Mouse (Mus musculus) forebrain, embryonic 13.5 days (tissue): ENCODE data around the gene Jup. TPM values are rescaled to one million over a fixed set of nuclear protein-coding genes. Genes with fewer than 3 reads are reported as not detected.
"Not testable (repeated sequence)": the region's sequence is repeated elsewhere in the genome, so short reads cannot be mapped to it uniquely, and the experiment has no call there.

ENCODE experiments used
- ATAC-seq: fragments of 200-750 bp; cut with Nextera tagmentation; 2 replicates; pipeline ENCODE4 v1.8.0; 2017
- H3K27ac ChIP-seq: fragments of 300-500 bp; sonication (generic); 2 replicates; pipeline ENCODE4 v1.5.1; 2015; ENCODE audit warnings: inconsistent platforms, mild to moderate bottlenecking, moderate library complexity
- H3K27me3 ChIP-seq: fragments of 300-500 bp; sonication (generic); 2 replicates; pipeline ENCODE4 v1.6.1; 2015; ENCODE audit warnings: mild to moderate bottlenecking, inconsistent platforms
- H3K36me3 ChIP-seq: fragments of 300-500 bp; sonication (generic); 2 replicates; pipeline ENCODE4 v1.6.1; 2015; ENCODE audit warnings: mild to moderate bottlenecking, inconsistent platforms; ENCODE audit not compliant: poor library complexity, severe bottlenecking
- H3K4me1 ChIP-seq: fragments of 300-500 bp; sonication (generic); 2 replicates; pipeline ENCODE4 v1.6.1; 2015; ENCODE audit warnings: inconsistent platforms
- H3K4me2 ChIP-seq: fragments of 300-500 bp; sonication (generic); 2 replicates; pipeline ENCODE4 v1.6.1; 2015; ENCODE audit warnings: inconsistent platforms, mild to moderate bottlenecking, moderate library complexity
- H3K4me3 ChIP-seq: fragments of 300-500 bp; sonication (generic); 2 replicates; pipeline ENCODE4 v1.5.1; 2015; ENCODE audit warnings: mild to moderate bottlenecking, inconsistent platforms
- H3K9ac ChIP-seq: fragments of 300-500 bp; sonication (generic); 2 replicates; pipeline ENCODE4 v1.6.1; 2015; ENCODE audit warnings: mild to moderate bottlenecking, inconsistent platforms
- H3K9me3 ChIP-seq: fragments of 300-500 bp; sonication (generic); replicated peaks from 2 replicates; pipeline ENCODE4 v1.6.1; 2016; ENCODE audit warnings: inconsistent platforms
- WGBS: fragments of 180-500 bp; shearing (Covaris S2); methylation state at CpG from one replicate; pipeline ENCODE4 v1.1.7; 2015; 5-methylcytosine and 5-hydroxymethylcytosine counted together
- polyA plus RNA-seq: library from polyadenylated mRNA; unstranded; fragments of >200 nt; fragmentation: Nextera tagmentation; extraction: Ambion mirVana; gene quantifications from 2 replicates; pipeline ENCODE4 v1.2.1, GENCODE M21; 2015

Gene Jup
- polyA plus RNA-seq, 1 experiment from 2014 or later, result 37.1 TPM

DNA sequence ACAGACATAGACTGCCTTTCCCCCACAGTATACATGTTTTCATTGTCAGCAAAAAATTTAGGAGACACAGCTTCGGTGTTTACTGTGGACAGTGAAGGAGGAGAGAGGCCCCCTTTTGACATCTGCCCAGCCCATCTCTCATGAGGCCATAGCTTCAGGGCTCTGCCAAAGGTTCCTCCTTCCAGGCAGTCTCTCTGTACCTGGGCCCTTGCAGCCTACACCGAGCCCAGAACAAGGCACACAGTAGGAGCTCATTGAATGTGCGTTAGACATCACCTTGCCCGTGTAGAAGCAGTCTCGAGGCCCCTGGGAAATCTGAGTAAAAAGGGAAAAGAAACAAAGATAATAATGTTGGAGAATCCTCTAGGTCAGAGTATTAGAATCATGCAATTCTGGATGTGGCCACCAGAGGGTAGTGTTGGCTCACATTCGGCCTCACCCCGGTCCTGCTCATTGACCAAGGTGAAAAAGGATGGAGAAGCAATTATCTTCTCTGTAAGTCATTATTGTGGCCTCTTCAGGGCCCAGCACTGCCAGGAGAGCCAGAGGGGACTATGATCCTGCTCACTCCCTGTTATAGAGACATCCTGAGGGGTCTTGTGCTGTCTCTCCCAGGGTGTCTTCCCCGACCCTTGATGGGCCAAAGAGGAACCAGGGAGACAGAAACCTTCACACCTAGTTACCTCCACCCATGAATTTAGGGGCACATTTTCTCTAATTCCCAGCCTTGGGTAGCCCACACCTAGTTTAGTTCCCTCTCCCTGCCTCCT, 35.2 kb downstream of the Jup start:
- no peak overlapping the region for H3K27ac ChIP-seq
- no peaks in the 10 kb centered on the region for H3K36me3 ChIP-seq
- H3K27me3 ChIP-seq, result peaks cover 12% of the 10 kb centered on the region
- peaks cover 9% of the 10 kb centered on the region; the same call in 1 of the 2 replicates for H3K4me1 ChIP-seq
- no peak overlapping the region for H3K9ac ChIP-seq
- no peak overlapping the region for H3K4me3 ChIP-seq
- H3K9me3 ChIP-seq, result no peaks in the 10 kb centered on the region
- peak; percentile 69 for ATAC-seq
- 13% methylated on average over 8 of the region's 8 CpGs for WGBS
- H3K4me2 ChIP-seq, result no peak overlapping the region

DNA sequence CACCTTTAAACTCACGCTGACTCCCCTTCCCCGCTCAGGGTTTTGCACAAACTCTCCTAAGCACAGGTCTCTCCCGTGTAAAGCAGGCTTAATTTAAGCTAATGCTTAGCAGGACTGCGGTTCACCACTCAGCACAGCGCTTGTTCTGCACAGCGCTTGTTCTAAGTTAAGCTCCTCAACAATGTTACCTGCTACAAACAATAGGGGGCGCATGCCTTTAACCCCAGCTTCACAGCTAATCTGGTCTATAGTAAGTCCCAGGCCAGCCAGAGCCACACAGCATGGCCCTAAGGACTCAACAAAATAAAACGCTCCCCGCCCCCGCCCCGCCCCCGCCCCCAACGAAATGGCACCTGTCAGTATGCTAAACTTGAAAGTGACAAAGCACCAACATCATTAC, 36.5 kb downstream of the Jup start:
- ATAC-seq, H3K9ac ChIP-seq, H3K36me3 ChIP-seq, H3K4me3 ChIP-seq, H3K4me2 ChIP-seq, H3K9me3 ChIP-seq, H3K27ac ChIP-seq, H3K4me1 ChIP-seq: not testable (repeated sequence)
- no CpG with 5 or more reads among the region's 13 CpGs for WGBS
- H3K27me3 ChIP-seq, result peaks cover 15% of the 10 kb centered on the region

DNA sequence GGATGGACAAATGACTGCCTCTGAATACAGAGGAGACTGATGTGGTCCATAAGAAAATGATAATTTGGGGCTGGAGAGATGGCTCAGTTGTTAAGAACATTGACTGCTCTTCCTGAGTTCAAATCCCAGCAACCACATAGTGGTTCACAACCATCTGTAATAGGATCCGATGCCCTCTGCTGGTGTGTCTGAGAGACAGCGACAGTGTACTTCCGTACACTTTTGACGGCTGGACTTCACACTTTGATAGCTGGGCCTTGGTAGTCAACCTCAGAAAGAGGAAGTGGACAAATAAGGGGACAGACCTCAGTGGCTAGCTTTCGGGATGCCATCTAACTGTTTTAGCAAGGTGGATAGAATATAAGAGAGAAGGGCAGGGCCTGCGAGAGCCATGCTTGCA, 37.4 kb downstream of the Jup start:
- Histone ChIP-seq H3K4me3 (no peak overlapping the region), H3K27ac (no peak overlapping the region), H3K27me3 (peaks cover 15% of the 10 kb centered on the region), H3K4me2 (no peak overlapping the region), H3K9me3 (no peaks in the 10 kb centered on the region), H3K9ac (no peak overlapping the region; the same call in 1 of the 2 replicates), H3K4me1 (peaks cover 10% of the 10 kb centered on the region; the same call in 1 of the 2 replicates), H3K36me3 (no peaks in the 10 kb centered on the region)
- 82% methylated on average over 6 of the region's 6 CpGs for WGBS
- no peak for ATAC-seq

DNA sequence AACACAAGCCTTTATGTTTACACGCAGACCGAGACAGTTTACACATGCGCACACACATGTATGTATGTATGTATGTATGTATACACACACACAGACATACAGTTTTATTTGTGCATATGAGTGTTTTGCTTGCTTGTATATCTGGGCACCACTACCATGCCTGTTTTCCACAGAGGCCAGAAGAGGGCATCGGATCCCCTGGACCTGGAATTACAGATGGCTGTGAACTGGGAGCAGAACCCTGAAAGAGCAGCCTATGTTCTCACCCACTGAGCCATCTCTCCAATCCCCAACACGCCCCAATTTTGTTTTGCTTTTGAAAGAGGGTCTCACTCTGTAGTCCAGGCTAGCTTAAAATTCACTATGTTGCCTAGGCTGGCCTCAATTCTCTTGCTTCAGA, 40.2 kb downstream of the Jup start:
- Histone ChIP-seq H3K36me3 (peaks cover 19% of the 10 kb centered on the region), H3K9ac (no peak overlapping the region), H3K4me1 (peaks cover 13% of the 10 kb centered on the region; the same call in 1 of the 2 replicates), H3K4me3 (no peak overlapping the region), H3K4me2 (no peak overlapping the region), H3K27me3 (peaks cover 15% of the 10 kb centered on the region), H3K27ac (no peak overlapping the region), H3K9me3 (no peaks in the 10 kb centered on the region)
- WGBS, result 55% methylated on average over 5 of the region's 5 CpGs
- no peak for ATAC-seq

DNA sequence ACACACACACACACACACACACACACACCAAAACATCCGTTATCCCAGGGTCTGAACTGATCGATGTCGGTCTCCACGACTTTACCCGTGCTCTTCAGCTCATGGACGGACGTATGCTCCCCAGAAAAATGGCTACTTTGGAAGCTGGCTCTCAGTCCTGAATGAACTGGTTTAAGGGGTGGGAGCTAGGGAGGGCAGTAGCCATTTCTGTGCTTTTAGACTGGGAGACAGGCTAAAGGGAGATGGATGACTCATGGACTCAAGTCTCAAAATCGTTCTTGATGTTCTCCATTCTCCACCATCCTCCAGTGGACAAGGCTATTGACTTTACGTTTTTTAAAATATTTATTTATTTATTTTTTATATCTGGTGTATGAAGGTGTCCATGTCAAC, 40.7 kb downstream of the Jup start:
- Histone ChIP-seq H3K4me2 (peak overlapping the region; percentile 88), H3K9me3 (no peaks in the 10 kb centered on the region), H3K9ac (peak overlapping the region; percentile 87; the same call in 1 of the 2 replicates), H3K4me3 (peak overlapping the region; percentile 85), H3K27ac (no peak overlapping the region), H3K27me3 (peaks cover 15% of the 10 kb centered on the region), H3K4me1 (peaks cover 18% of the 10 kb centered on the region; the same call in 1 of the 2 replicates), H3K36me3 (peaks cover 22% of the 10 kb centered on the region)
- no peak for ATAC-seq
- WGBS, result 16% methylated on average over 9 of the region's 9 CpGs

DNA sequence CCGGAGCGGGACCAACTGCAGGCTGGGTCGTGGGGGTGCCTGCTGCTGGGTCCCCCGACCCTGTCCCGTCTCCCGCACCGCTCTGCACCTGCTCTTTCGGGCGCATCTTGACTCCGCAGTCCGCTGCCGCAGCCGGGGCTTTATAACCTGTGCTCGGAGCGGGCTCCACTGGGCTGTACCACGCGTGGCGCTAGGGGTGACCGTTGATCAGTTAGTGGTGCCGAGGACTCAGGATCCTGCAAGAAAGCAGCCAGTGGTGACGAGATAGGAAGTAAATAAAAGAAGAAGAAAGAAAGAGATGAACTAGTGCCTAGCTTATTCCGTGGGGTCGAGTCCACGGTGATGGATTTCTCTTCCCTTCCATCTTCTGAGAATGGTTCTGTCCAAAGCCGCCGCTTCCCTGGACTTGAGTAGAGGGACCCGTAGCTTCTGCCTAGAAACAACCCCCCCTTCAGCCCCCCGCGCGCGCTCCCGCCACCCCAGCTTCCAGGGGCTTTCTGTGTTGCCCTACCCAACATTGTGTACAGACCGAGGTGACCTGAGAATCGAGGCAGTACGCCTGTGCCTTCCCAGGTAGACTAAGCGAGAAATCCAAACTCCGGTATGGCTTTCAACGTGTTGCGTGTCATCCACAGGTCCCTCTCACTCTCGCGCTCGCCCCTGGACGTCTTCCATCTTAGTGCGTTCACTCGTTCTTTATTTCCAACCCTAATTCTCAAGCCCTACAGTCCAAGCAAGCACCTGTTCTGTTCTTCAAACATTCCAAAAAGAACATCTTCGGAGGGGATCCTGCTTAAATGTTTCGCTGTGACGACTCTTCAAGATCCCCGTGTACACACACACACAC, 41.4 kb downstream of the Jup start, which contains the start of gene Hap1:
Hap1 (minus strand) TSS at position 157 of the 847 bp plus-strand sequence.
- Histone ChIP-seq H3K36me3 (peaks cover 25% of the 10 kb centered on the region), H3K27ac (peak within 1 kb of the TSS; percentile 48; the same call in 1 of the 2 replicates), H3K4me3 (peak within 1 kb of the TSS; percentile 85), H3K4me1 (peaks cover 21% of the 10 kb centered on the region; the same call in 1 of the 2 replicates), H3K27me3 (peaks cover 15% of the 10 kb centered on the region), H3K4me2 (peak within 1 kb of the TSS; percentile 88), H3K9me3 (no peaks in the 10 kb centered on the region), H3K9ac (peak within 1 kb of the TSS; percentile 87)
- under 1% methylated on average over 49 of the region's 49 CpGs for WGBS
- ATAC-seq, result peak; percentile 81

DNA sequence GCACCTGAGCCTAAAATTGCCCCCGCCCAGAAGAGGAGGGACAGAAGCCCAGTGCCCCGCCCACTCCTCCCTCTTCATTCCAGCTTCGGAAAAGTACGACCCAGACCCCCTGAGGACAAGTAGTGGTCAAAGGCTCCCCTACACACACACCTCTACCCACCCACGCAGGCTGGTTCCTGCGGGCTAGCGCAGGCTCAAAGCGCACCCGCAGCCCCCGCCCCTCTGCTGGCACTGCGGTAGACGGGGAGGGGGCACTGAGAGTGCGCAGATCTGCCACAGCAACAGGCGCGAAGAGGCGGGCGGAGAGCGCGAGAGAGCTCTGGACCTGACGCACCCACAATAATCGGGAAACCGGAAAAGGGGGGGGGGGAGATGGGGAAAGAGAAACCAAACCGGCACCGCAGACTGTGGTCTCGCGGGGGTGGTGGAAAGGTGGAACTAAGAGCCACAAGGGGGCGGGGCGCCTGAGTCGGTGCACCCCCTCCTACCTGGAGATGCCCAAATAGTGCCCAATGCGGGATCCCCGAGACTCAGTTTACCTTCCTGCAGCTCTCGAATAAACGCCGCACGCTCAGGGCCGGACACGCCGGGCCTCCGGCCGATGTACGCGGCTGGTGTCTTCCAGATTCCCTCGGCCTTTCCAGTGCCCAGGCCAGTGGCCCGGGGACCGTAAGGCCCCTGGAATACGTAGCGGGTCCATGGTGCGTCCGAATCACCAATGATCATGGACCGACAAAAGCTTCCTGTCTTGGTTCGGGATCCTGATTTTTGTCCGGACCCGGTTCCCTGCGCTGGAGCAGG, 42.2 kb downstream of the Jup start:
- Histone ChIP-seq H3K27ac (peak overlapping the region; percentile 48; the same call in 1 of the 2 replicates), H3K4me2 (peak overlapping the region; percentile 88), H3K4me3 (peak overlapping the region; percentile 85), H3K9ac (peak overlapping the region; percentile 87), H3K4me1 (peaks cover 21% of the 10 kb centered on the region; the same call in 1 of the 2 replicates), H3K36me3 (peaks cover 25% of the 10 kb centered on the region), H3K9me3 (no peaks in the 10 kb centered on the region), H3K27me3 (peaks cover 13% of the 10 kb centered on the region)
- ATAC-seq, result peak; percentile 60
- under 1% methylated on average over 54 of the region's 54 CpGs for WGBS

DNA sequence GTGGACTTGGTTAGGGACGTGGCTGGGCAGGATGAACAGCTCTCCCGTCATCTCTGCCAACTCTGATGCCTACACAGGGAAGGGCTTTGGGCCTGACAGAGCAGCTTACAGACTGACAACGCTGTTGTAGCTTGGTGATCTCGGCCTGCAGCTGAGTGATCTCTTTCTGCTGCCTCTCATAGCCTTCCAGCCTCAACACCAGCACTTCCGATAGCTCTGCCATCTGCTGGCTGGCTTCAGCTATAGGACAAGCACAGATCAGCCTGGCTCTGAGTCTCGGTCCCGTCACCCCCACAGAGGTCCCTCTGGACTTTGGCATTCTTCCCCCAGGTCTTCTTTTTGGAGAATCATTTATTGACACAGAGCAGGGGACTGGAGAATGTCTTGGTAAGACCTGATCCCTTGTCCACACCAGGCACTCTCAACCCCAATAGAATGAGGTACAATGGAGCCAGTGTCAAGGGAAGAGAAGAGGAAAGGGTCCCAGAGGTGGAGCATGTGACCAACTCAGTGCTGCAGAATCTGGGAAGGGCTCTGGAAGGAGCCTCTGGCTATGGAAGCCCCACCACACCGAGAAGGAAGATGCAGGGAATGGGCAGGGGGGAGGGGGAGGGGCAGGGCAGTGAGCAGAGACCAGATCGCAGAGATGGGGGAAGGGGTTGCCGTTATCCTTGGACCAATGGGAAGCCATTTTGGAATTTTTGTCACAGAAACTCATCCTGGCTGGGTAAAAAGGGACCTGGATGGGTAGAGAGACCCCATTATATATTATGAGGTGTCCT, 45.3 kb downstream of the Jup start:
- Histone ChIP-seq H3K9me3 (no peaks in the 10 kb centered on the region), H3K4me1 (peaks cover 33% of the 10 kb centered on the region; the same call in 1 of the 2 replicates), H3K36me3 (peaks cover 42% of the 10 kb centered on the region), H3K4me3 (no peak overlapping the region), H3K27ac (no peak overlapping the region), H3K4me2 (no peak overlapping the region), H3K9ac (peak overlapping the region; percentile 39; the same call in 1 of the 2 replicates), H3K27me3 (peaks cover 2% of the 10 kb centered on the region; the same call in 1 of the 2 replicates)
- 45% methylated on average over 10 of the region's 10 CpGs for whole genome bisulfite sequencing
- no peak for ATAC-seq

DNA sequence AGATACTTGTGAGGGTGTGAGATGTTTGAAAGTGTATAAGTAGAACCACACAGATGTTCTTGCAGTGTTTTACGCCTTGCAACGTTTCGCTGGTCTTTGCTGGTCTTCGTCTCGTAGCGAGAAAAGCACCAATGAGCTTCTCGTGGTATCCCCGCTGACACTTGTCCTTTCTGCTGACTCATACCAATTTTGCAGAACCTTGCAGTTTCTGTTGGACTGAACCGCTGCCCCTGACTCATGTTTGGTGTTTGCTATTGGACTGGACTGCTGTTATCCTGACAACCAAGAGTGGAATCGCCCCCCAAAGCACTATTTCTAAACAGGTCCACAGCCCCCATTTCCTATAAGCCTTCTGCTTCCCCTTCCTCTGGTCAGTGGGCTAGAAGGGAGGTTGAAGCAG, 53.3 kb downstream of the Jup start:
- Histone ChIP-seq H3K27me3 (no peaks in the 10 kb centered on the region), H3K36me3 (peaks cover 9% of the 10 kb centered on the region; the same call in 1 of the 2 replicates), H3K4me1 (0 out of 2 replicates have a peak, but pooled peaks cover 12% of the 10 kb centered on the region), H3K4me3 (no peak overlapping the region), H3K9me3 (no peaks in the 10 kb centered on the region), H3K27ac (no peak overlapping the region), H3K4me2 (no peak overlapping the region), H3K9ac (no peak overlapping the region)
- whole genome bisulfite sequencing, result 91% methylated on average over 10 of the region's 10 CpGs
- no peak for ATAC-seq

DNA sequence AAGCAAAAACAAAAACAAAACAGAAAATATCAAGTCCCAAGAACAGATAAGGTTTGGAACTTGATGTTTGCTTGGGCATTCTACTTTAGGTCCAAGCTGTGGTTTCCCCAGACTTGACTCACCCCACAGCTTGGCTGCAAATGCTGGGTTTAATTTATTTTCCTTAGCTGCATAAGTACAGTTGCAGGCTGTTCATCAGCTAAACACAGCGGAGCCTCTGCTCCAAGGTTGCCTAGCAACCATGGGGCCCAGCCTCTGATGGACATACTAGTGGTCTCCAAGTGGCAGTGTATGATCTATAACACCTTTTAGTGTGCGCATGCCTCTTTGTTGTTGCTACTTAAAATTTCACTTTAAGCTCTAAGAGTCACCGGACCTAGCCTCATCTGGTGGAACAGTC, 61.8 kb downstream of the Jup start:
- peaks cover 32% of the 10 kb centered on the region for H3K4me1 ChIP-seq
- WGBS, result 50% methylated on average over 3 of the region's 3 CpGs
- 0 out of 2 replicates have a peak, but pooled peaks have one; percentile 43 for ATAC-seq
- H3K4me3 ChIP-seq, result no peak overlapping the region
- H3K4me2 ChIP-seq, result no peak overlapping the region
- no peaks in the 10 kb centered on the region for H3K27me3 ChIP-seq
- peak overlapping the region; percentile 55 for H3K27ac ChIP-seq
- H3K36me3 ChIP-seq, result no peaks in the 10 kb centered on the region
- H3K9ac ChIP-seq, result no peak overlapping the region
- no peaks in the 10 kb centered on the region for H3K9me3 ChIP-seq
